Mouse (Mus musculus) midbrain, embryonic 13.5 days (tissue): ENCODE data around the gene B3galt1. TPM values are rescaled to one million over a fixed set of nuclear protein-coding genes. Genes with fewer than 3 reads are reported as not detected.

Source experiments
- ATAC-seq: fragments of 200-750 bp; cut with Nextera tagmentation; 2 replicates; pipeline ENCODE4 v1.8.0; 2017; ENCODE audit warnings: mild to moderate bottlenecking, moderate TSS enrichment, moderate library complexity
- H3K27ac ChIP-seq: fragments of 300-500 bp; sonication (generic); 2 replicates; pipeline ENCODE4 v1.5.1; 2015; ENCODE audit warnings: inconsistent platforms, mild to moderate bottlenecking, moderate library complexity
- H3K27me3 ChIP-seq: fragments of 300-500 bp; sonication (generic); 2 replicates; pipeline ENCODE4 v1.6.1; 2015; ENCODE audit warnings: mild to moderate bottlenecking, inconsistent platforms
- H3K36me3 ChIP-seq: fragments of 300-500 bp; sonication (generic); 2 replicates; pipeline ENCODE4 v1.6.1; 2015; ENCODE audit warnings: mild to moderate bottlenecking, inconsistent platforms
- H3K4me1 ChIP-seq: fragments of 300-500 bp; sonication (generic); replicated peaks from 2 replicates; pipeline ENCODE4 v1.6.1; 2015; ENCODE audit warnings: inconsistent platforms
- H3K4me2 ChIP-seq: fragments of 300-500 bp; sonication (generic); replicated peaks from 2 replicates; pipeline ENCODE4 v1.6.1; 2015; ENCODE audit warnings: moderate library complexity, mild to moderate bottlenecking, inconsistent platforms
- H3K4me3 ChIP-seq: fragments of 300-500 bp; sonication (generic); replicated peaks from 2 replicates; pipeline ENCODE4 v1.5.1; 2015; ENCODE audit warnings: mild to moderate bottlenecking, inconsistent platforms
- H3K9ac ChIP-seq: fragments of 300-500 bp; sonication (generic); replicated peaks from 2 replicates; pipeline ENCODE4 v1.6.1; 2015; ENCODE audit warnings: mild to moderate bottlenecking, inconsistent platforms
- H3K9me3 ChIP-seq: fragments of 300-500 bp; sonication (generic); 2 replicates; pipeline ENCODE4 v1.6.1; 2016; ENCODE audit warnings: mild to moderate bottlenecking, inconsistent platforms
- WGBS: fragments of 180-500 bp; shearing (Covaris S2); methylation state at CpG from one replicate; pipeline ENCODE4 v1.1.7; 2015; 5-methylcytosine and 5-hydroxymethylcytosine counted together
- polyA plus RNA-seq: library from polyadenylated mRNA; unstranded; fragments of >200 nt; fragmentation: Nextera tagmentation; extraction: Ambion mirVana; gene quantifications from 2 replicates; pipeline ENCODE4 v1.2.1, GENCODE M21; 2015

Gene B3galt1
- polyA plus RNA-seq, 1 experiment from 2014 or later = 43.5 TPM

DNA sequence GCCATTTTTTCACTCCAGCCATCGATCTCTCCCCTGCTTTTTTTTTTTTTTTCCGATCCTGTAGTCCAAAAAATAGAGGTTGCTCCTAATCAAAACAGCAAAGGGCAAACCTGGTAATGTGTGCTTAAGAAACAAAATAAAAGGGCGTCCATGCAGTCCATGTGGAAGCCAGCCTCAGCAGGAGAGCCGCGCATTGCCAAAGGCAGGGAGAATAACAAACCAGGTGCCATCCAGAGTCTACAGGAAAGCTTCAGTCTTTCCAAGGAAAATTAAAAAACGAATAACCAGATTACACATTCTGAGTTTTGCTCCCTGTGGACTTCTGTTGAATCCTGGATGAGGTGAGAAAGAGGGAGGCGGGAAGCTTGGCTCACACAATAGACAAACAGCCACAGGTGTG, 405.4 kb downstream of the B3galt1 start:
- Histone ChIP-seq H3K9ac (no peak overlapping the region), H3K27me3 (no peaks in the 10 kb centered on the region), H3K27ac (no peak overlapping the region), H3K4me1 (no peaks in the 10 kb centered on the region), H3K4me3 (no peak overlapping the region), H3K4me2 (no peak overlapping the region), H3K9me3 (no peaks in the 10 kb centered on the region), H3K36me3 (no peaks in the 10 kb centered on the region)
- no peak for ATAC-seq
- 80% methylated on average over 7 of the region's 7 CpGs for WGBS

DNA sequence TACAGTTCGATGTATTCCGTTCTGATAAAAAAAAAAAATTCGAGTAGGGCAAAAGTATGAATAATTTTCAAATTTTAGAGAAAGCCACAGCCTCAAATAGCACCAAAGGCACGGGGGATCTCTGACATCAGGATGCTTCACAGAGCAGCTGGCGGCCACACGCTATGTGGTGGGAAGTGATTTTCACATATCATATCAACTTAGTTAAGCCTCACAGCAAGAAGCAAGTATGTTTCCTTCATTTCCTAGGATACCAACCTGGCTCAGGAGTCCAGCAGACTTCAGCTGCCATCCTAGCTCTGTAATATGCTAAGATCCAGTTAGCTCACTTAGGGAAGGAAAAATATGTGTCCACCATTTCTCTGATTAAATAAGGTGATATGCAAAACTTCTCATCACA, 405.9 kb downstream of the B3galt1 start:
- H3K27ac ChIP-seq = no peak overlapping the region
- no peak overlapping the region for H3K4me3 ChIP-seq
- no peaks in the 10 kb centered on the region for H3K27me3 ChIP-seq
- no peak overlapping the region for H3K9ac ChIP-seq
- no peak for ATAC-seq
- no peak overlapping the region for H3K4me2 ChIP-seq
- no peaks in the 10 kb centered on the region for H3K36me3 ChIP-seq
- WGBS = 85% methylated on average over 6 of the region's 6 CpGs
- H3K9me3 ChIP-seq = no peaks in the 10 kb centered on the region
- no peaks in the 10 kb centered on the region for H3K4me1 ChIP-seq

- Histone ChIP-seq H3K9ac (no peak overlapping the region), H3K27ac (no peak overlapping the region), H3K27me3 (no peaks in the 10 kb centered on the region), H3K4me3 (no peak overlapping the region), H3K4me1 (peaks cover 6% of the 10 kb centered on the region; the same call in 1 of the 2 replicates), H3K4me2 (no peak overlapping the region), H3K9me3 (no peaks in the 10 kb centered on the region), H3K36me3 (no peaks in the 10 kb centered on the region)
- no peak for ATAC-seq
These were observed 410.1 kb downstream of the B3galt1 start for GRCm38 (mm10) chr2:67975764-67976163.

- WGBS = 93% methylated on average over 4 of the region's 4 CpGs
- H3K9ac ChIP-seq = no peak overlapping the region
These were observed 410.8 kb downstream of the B3galt1 start for GRCm38 (mm10) chr2:67976488-67976887.

GRCm38 (mm10) chr2:67977620-67978262, 412.1 kb downstream of the B3galt1 start:
- WGBS = 58% methylated on average over 6 of the region's 6 CpGs
- no peaks in the 10 kb centered on the region for H3K27me3 ChIP-seq
- H3K9me3 ChIP-seq = no peaks in the 10 kb centered on the region

More at GRCm38 (mm10) chr2:67976488-67976887, 410.8 kb downstream of the B3galt1 start:
- ATAC-seq = no peak
- Histone ChIP-seq H3K27ac (no peak overlapping the region), H3K27me3 (no peaks in the 10 kb centered on the region), H3K36me3 (no peaks in the 10 kb centered on the region), H3K4me3 (no peak overlapping the region), H3K9me3 (no peaks in the 10 kb centered on the region), H3K4me2 (no peak overlapping the region), H3K4me1 (peaks cover 6% of the 10 kb centered on the region; the same call in 1 of the 2 replicates)

GRCm38 (mm10) chr2:67983563-67983962, 417.9 kb downstream of the B3galt1 start:
- Histone ChIP-seq H3K27me3 (no peaks in the 10 kb centered on the region), H3K36me3 (no peaks in the 10 kb centered on the region), H3K4me1 (no peaks in the 10 kb centered on the region), H3K4me3 (no peak overlapping the region), H3K4me2 (no peak overlapping the region), H3K9me3 (no peaks in the 10 kb centered on the region), H3K27ac (no peak overlapping the region), H3K9ac (no peak overlapping the region)
- 96% methylated on average over 3 of the region's 3 CpGs for WGBS
- ATAC-seq = no peak

More at GRCm38 (mm10) chr2:67977620-67978262, 412.1 kb downstream of the B3galt1 start:
- ATAC-seq = no peak
- Histone ChIP-seq H3K9ac (no peak overlapping the region), H3K4me1 (peaks cover 6% of the 10 kb centered on the region; the same call in 1 of the 2 replicates), H3K27ac (no peak overlapping the region), H3K4me2 (no peak overlapping the region), H3K4me3 (no peak overlapping the region), H3K36me3 (no peaks in the 10 kb centered on the region)

- no peaks in the 10 kb centered on the region for H3K4me1 ChIP-seq
- no peak overlapping the region for H3K4me3 ChIP-seq
- no peak overlapping the region for H3K9ac ChIP-seq
- H3K36me3 ChIP-seq = no peaks in the 10 kb centered on the region
- no peaks in the 10 kb centered on the region for H3K27me3 ChIP-seq
- no peak overlapping the region for H3K27ac ChIP-seq
- 80% methylated on average over 3 of the region's 3 CpGs for WGBS
- no peaks in the 10 kb centered on the region for H3K9me3 ChIP-seq
- no peak overlapping the region for H3K4me2 ChIP-seq
- no peak for ATAC-seq
These were observed 419.5 kb downstream of the B3galt1 start for GRCm38 (mm10) chr2:67985133-67985532.

DNA sequence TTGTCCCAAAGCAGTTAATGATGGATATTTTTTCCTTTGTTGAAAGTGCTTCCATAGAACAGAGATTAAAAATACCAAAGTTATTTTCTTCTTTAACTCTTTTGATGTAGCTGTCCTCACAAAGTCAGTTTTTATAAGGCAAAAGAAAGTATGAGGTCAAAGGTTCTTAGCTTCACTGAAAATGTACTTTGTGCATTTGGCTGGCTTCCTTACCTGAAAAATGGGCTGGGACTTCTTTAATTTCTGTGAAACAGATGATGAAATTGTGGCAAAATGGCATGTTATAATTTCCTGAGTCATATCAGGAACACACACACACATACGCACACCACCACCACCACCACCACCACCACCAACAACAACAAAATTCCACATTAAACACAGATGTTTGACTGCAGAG, 427.8 kb downstream of the B3galt1 start:
- H3K9me3 ChIP-seq = no peaks in the 10 kb centered on the region
- 100% methylated on average over 1 of the region's 1 CpGs for WGBS

GRCm38 (mm10) chr2:68003091-68003490, 437.4 kb downstream of the B3galt1 start:
- Histone ChIP-seq H3K4me1 (no peaks in the 10 kb centered on the region), H3K27ac (no peak overlapping the region), H3K9me3 (no peaks in the 10 kb centered on the region), H3K27me3 (no peaks in the 10 kb centered on the region), H3K9ac (no peak overlapping the region), H3K4me2 (no peak overlapping the region), H3K4me3 (no peak overlapping the region), H3K36me3 (no peaks in the 10 kb centered on the region)
- WGBS = 82% methylated on average over 1 of the region's 1 CpGs
- ATAC-seq = no peak

More for the DNA sequence above, 427.8 kb downstream of the B3galt1 start:
- Histone ChIP-seq H3K9ac (no peak overlapping the region), H3K4me2 (no peak overlapping the region), H3K4me3 (no peak overlapping the region), H3K27ac (no peak overlapping the region), H3K36me3 (no peaks in the 10 kb centered on the region), H3K4me1 (no peaks in the 10 kb centered on the region), H3K27me3 (no peaks in the 10 kb centered on the region)
- ATAC-seq = no peak

DNA sequence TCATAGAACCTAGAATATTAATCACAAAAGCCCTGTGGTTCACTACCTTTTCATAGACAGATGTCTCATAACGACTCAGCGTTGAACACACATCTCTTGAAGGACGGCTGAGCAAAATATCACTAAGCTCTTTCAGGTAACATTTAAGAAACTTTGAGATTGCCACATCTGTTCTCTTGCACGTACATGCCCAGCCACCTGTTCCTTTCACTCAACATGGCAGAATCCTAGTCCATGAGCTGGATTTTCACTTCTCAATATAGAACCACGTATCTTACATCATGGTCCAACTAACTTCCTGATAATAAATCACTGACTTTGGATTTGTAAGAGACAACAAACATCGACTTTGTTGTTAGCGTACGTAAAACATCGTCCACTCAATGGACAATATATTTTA, 439.5 kb downstream of the B3galt1 start:
- H3K36me3 ChIP-seq = no peaks in the 10 kb centered on the region
- H3K4me2 ChIP-seq = no peak overlapping the region
- no peaks in the 10 kb centered on the region for H3K4me1 ChIP-seq
- no peak overlapping the region for H3K4me3 ChIP-seq
- H3K27me3 ChIP-seq = no peaks in the 10 kb centered on the region
- ATAC-seq = no peak
- 96% methylated on average over 9 of the region's 9 CpGs for WGBS
- no peak overlapping the region for H3K27ac ChIP-seq
- H3K9ac ChIP-seq = no peak overlapping the region
- H3K9me3 ChIP-seq = no peaks in the 10 kb centered on the region

GRCm38 (mm10) chr2:68005711-68006110, 440.0 kb downstream of the B3galt1 start:
- no peaks in the 10 kb centered on the region for H3K4me1 ChIP-seq
- no peaks in the 10 kb centered on the region for H3K9me3 ChIP-seq
- H3K27ac ChIP-seq = no peak overlapping the region
- no peak for ATAC-seq
- no peaks in the 10 kb centered on the region for H3K36me3 ChIP-seq
- no peak overlapping the region for H3K4me3 ChIP-seq
- no peak overlapping the region for H3K4me2 ChIP-seq
- WGBS = 77% methylated on average over 7 of the region's 7 CpGs
- no peak overlapping the region for H3K9ac ChIP-seq
- H3K27me3 ChIP-seq = no peaks in the 10 kb centered on the region

- Histone ChIP-seq H3K9ac (no peak overlapping the region), H3K9me3 (no peaks in the 10 kb centered on the region), H3K36me3 (no peaks in the 10 kb centered on the region), H3K4me2 (no peak overlapping the region), H3K4me1 (no peaks in the 10 kb centered on the region), H3K27me3 (no peaks in the 10 kb centered on the region), H3K4me3 (no peak overlapping the region), H3K27ac (no peak overlapping the region)
- ATAC-seq = no peak
- 90% methylated on average over 4 of the region's 4 CpGs for WGBS
These were observed 445.7 kb downstream of the B3galt1 start for GRCm38 (mm10) chr2:68011336-68011735.

DNA sequence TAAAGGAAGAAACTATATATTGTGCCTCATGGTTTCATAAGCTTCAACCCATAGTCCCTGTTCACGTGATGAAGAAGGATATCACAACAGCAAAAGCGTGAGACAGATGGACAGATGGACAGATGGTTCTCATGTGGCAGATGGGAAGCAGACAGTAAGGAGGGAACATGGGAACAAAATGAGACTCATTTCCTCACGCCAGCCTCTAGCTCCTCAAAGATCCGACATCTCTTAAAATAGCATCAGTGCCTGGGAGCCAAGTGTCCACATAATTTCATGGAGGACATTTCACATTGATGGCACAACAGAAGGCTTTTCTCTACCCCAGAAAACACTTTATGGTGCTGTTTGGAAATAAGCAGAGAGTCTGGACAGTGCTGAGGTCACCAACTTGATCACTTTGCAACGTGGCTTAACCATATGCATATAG, 454.6 kb downstream of the B3galt1 start:
- Histone ChIP-seq H3K4me3 (no peak overlapping the region), H3K4me2 (no peak overlapping the region), H3K36me3 (no peaks in the 10 kb centered on the region), H3K9ac (no peak overlapping the region), H3K9me3 (no peaks in the 10 kb centered on the region), H3K27me3 (no peaks in the 10 kb centered on the region), H3K27ac (no peak overlapping the region), H3K4me1 (no peaks in the 10 kb centered on the region)
- WGBS = 64% methylated on average over 5 of the region's 5 CpGs
- ATAC-seq = 0 out of 2 replicates have a peak, but pooled peaks have one; percentile 14
